Mouse (Mus musculus) C3H10T1/2 (cell line): ENCODE data around the gene Parm1. TPM values are rescaled to one million over a fixed set of nuclear protein-coding genes. Genes with fewer than 3 reads are reported as not detected.

ENCODE experiments used
- polyA plus RNA-seq, 2 experiments: library from polyadenylated mRNA; unstranded; fragments of >200 nt; fragmentation: generic; extraction: Trizol; gene quantifications; one replicate each; pipeline ENCODE4 v1.2.1; 2012; ENCODE audit warnings: missing spikeins in 2 of 2

The Parm1 gene
- under 1 TPM in 1 of 2 experiments, not detected in 1; 0.06 TPM for polyA plus RNA-seq

GRCm38 (mm10) chr5:91517480-91518301 is at the start of gene Parm1:
Gene Parm1, plus strand, starts transcription at chr5:91517615.

Other genes with a start within 250 kb of the Parm1 start
- under 1 TPM; 0.06 to 0.68 TPM for gene Btc, start 114.6 kb upstream of the Parm1 start, polyA plus RNA-seq